Mouse (Mus musculus) cerebellum, postnatal 10 days (tissue): ENCODE data around the gene Tctex1d2.

Source experiments
- DNase-seq, 2 experiments: peaks; one replicate each; pipeline ENCODE4 v3.0.0; 2021; ENCODE audit warnings: mixed read lengths in 2 of 2

The Tctex1d2 gene

GRCm38 (mm10) chr16:32419517-32420483 is at the start of gene Tctex1d2:
Tctex1d2 (plus strand) TSS chr16:32419702.
- peak; percentile 96 to 98 for DNase-seq

GRCm38 (mm10) chr16:32371351-32371750 is 48.2 kb upstream of the Tctex1d2 start:
- DNase-seq = peak; percentile 60 to 65

- DNase-seq = no peak
Observed at GRCm38 (mm10) chr16:32379575-32379974, 39.9 kb upstream of the Tctex1d2 start.

- no peak for DNase-seq
Observed at GRCm38 (mm10) chr16:32382901-32383300, 36.6 kb upstream of the Tctex1d2 start.

- no peak for DNase-seq
Observed at GRCm38 (mm10) chr16:32384885-32385284, 34.6 kb upstream of the Tctex1d2 start.

- DNase-seq = peak; percentile 36 to 56
Observed at GRCm38 (mm10) chr16:32386826-32387225, 32.7 kb upstream of the Tctex1d2 start.

GRCm38 (mm10) chr16:32389049-32389448 is 30.5 kb upstream of the Tctex1d2 start:
- no peak for DNase-seq

- DNase-seq = no peak
Observed at GRCm38 (mm10) chr16:32389841-32390240, 29.7 kb upstream of the Tctex1d2 start.

GRCm38 (mm10) chr16:32390882-32391281 is 28.6 kb upstream of the Tctex1d2 start:
- no peak for DNase-seq

GRCm38 (mm10) chr16:32395679-32396540 is 23.6 kb upstream of the Tctex1d2 start:
- no peak for DNase-seq

GRCm38 (mm10) chr16:32396541-32396835 is 23.0 kb upstream of the Tctex1d2 start:
- DNase-seq = no peak

- DNase-seq = no peak
Observed at GRCm38 (mm10) chr16:32398206-32398605, 21.3 kb upstream of the Tctex1d2 start.

GRCm38 (mm10) chr16:32400267-32400666 is 19.2 kb upstream of the Tctex1d2 start, which contains the start of gene Tm4sf19:
Tm4sf19 (plus strand) TSS chr16:32400506.
- no peak for DNase-seq

GRCm38 (mm10) chr16:32401335-32401965 is 18.1 kb upstream of the Tctex1d2 start:
- DNase-seq = no peak

GRCm38 (mm10) chr16:32402818-32403217 is 16.7 kb upstream of the Tctex1d2 start:
- DNase-seq = no peak

GRCm38 (mm10) chr16:32405716-32406115 is 13.8 kb upstream of the Tctex1d2 start:
- no peak for DNase-seq

GRCm38 (mm10) chr16:32406671-32407070 is 12.8 kb upstream of the Tctex1d2 start:
- no peak for DNase-seq

- DNase-seq = no peak
Observed at GRCm38 (mm10) chr16:32407730-32408129, 11.8 kb upstream of the Tctex1d2 start.

- no peak for DNase-seq
Observed at GRCm38 (mm10) chr16:32417457-32417856, 2.0 kb upstream of the Tctex1d2 start.

- DNase-seq = no peak
Observed at GRCm38 (mm10) chr16:32427506-32427905, 8.0 kb downstream of the Tctex1d2 start.

- DNase-seq = peak; percentile 95 to 96
Observed at GRCm38 (mm10) chr16:32430474-32431046, 11.1 kb downstream of the Tctex1d2 start, which contains the start of gene Pcyt1a. Pcyt1a (plus strand) TSS chr16:32430921.

GRCm38 (mm10) chr16:32431047-32431591 is 11.6 kb downstream of the Tctex1d2 start:
- DNase-seq = no peak
